Mouse (Mus musculus) testis, adult 2 months (tissue): ENCODE data around the gene Fxyd6. TPM values are rescaled to one million over a fixed set of nuclear protein-coding genes. Genes with fewer than 3 reads are reported as not detected.

Source experiments
- H3K27ac ChIP-seq: fragments of 200-500 bp; 2 replicates; pipeline ENCODE4 v1.5.1; 2012; ENCODE audit warnings: low read depth, low read length; ENCODE audit not compliant: control insufficient read depth, insufficient read depth
- H3K27me3 ChIP-seq: fragments of 200-500 bp; 2 replicates; pipeline ENCODE4 v1.6.1; 2012; ENCODE audit warnings: mild to moderate bottlenecking, low read length, moderate library complexity; ENCODE audit not compliant: control insufficient read depth, insufficient read depth
- H3K36me3 ChIP-seq: fragments of 200-500 bp; 2 replicates; pipeline ENCODE4 v1.6.1; 2012; ENCODE audit warnings: mild to moderate bottlenecking, low read length; ENCODE audit not compliant: control insufficient read depth, insufficient read depth
- H3K4me1 ChIP-seq: fragments of 200-500 bp; 2 replicates; pipeline ENCODE4 v1.6.1; 2012; ENCODE audit warnings: low read length; ENCODE audit not compliant: control insufficient read depth, insufficient read depth
- H3K4me3 ChIP-seq: fragments of 200-500 bp; 2 replicates; pipeline ENCODE4 v1.5.1; 2012; ENCODE audit warnings: low read depth, mild to moderate bottlenecking, low read length, moderate library complexity, mixed read lengths; ENCODE audit not compliant: control insufficient read depth
- CTCF ChIP-seq: fragments of 200-500 bp; IDR thresholded peaks from 2 replicates; pipeline ENCODE4 v1.5.1; 2012; ENCODE audit warnings: low read depth, mild to moderate bottlenecking, inconsistent platforms, low read length, moderate library complexity; ENCODE audit not compliant: control insufficient read depth, insufficient read depth, insufficient replicate concordance
- POLR2A ChIP-seq: fragments of 200-500 bp; IDR thresholded peaks from 2 replicates; pipeline ENCODE4 v1.6.1; 2012; ENCODE audit warnings: low read depth, mild to moderate bottlenecking, inconsistent platforms, low read length, moderate library complexity; ENCODE audit not compliant: control insufficient read depth
- polyA plus RNA-seq: library from polyadenylated mRNA; depleted of rRNA; stranded (reverse); fragments of >200 nt; gene quantifications from 2 replicates; pipeline ENCODE4 v1.2.3, GENCODE M21; 2012; rRNA removed

The Fxyd6 gene
- polyA plus RNA-seq, 1 experiment, result 50.1 TPM

GRCm38 (mm10) chr9:45433119-45433518 lies 63.1 kb downstream of the Fxyd6 start:
- no peak overlapping the region for H3K4me3 ChIP-seq
- H3K27ac ChIP-seq, result no peak overlapping the region
- H3K27me3 ChIP-seq, result peaks cover 7% of the 10 kb centered on the region
- no peak for TF ChIP-seq CTCF
- TF ChIP-seq POLR2A, result no peak
- no peaks in the 10 kb centered on the region for H3K36me3 ChIP-seq
- peaks cover 4% of the 10 kb centered on the region for H3K4me1 ChIP-seq

- TF ChIP-seq POLR2A (no peak), CTCF (no peak)
- H3K36me3 ChIP-seq, result no peaks in the 10 kb centered on the region
- H3K4me3 ChIP-seq, result no peak overlapping the region
- no peak overlapping the region for H3K27ac ChIP-seq
- H3K27me3 ChIP-seq, result peaks cover 7% of the 10 kb centered on the region
- peaks cover 4% of the 10 kb centered on the region for H3K4me1 ChIP-seq
Observed at GRCm38 (mm10) chr9:45434171-45434570, 64.2 kb downstream of the Fxyd6 start.

- H3K27ac ChIP-seq, result no peak overlapping the region
- H3K4me3 ChIP-seq, result no peak overlapping the region
- no peaks in the 10 kb centered on the region for H3K36me3 ChIP-seq
- no peaks in the 10 kb centered on the region for H3K27me3 ChIP-seq
- TF ChIP-seq CTCF (no peak), POLR2A (no peak)
- H3K4me1 ChIP-seq, result no peaks in the 10 kb centered on the region
Observed at GRCm38 (mm10) chr9:45439025-45439424, 69.0 kb downstream of the Fxyd6 start.

GRCm38 (mm10) chr9:45440083-45440784 lies 70.2 kb downstream of the Fxyd6 start:
- no peak overlapping the region for H3K27ac ChIP-seq
- no peak overlapping the region for H3K4me3 ChIP-seq
- H3K36me3 ChIP-seq, result no peaks in the 10 kb centered on the region
- H3K4me1 ChIP-seq, result no peaks in the 10 kb centered on the region
- TF ChIP-seq POLR2A (no peak), CTCF (no peak)
- no peaks in the 10 kb centered on the region for H3K27me3 ChIP-seq

- Histone ChIP-seq H3K4me1 (no peaks in the 10 kb centered on the region), H3K27me3 (no peaks in the 10 kb centered on the region), H3K27ac (no peak overlapping the region), H3K36me3 (no peaks in the 10 kb centered on the region), H3K4me3 (no peak overlapping the region)
- no peak for TF ChIP-seq CTCF
- no peak for TF ChIP-seq POLR2A
Observed at GRCm38 (mm10) chr9:45444251-45444798, 74.3 kb downstream of the Fxyd6 start.

Other genes starting within 250 kb of the Fxyd6 start
- 0.02 and 0.04 TPM in 2 replicates for gene Scn4b, start 231.8 kb upstream of the Fxyd6 start, polyA plus RNA-seq
- 0.38 and 0.69 TPM in 2 replicates for gene BC049352, start 188.2 kb upstream of the Fxyd6 start, polyA plus RNA-seq
- 0.06 and 0.22 TPM in 2 replicates for gene Tmprss4, start 166.1 kb upstream of the Fxyd6 start, polyA plus RNA-seq
- gene Il10ra, start 101.0 kb upstream of the Fxyd6 start, polyA plus RNA-seq, result 0.94 and 1.0 TPM in 2 replicates
- 0.24 and 0.44 TPM in 2 replicates for gene Tmprss13, start 51.1 kb upstream of the Fxyd6 start, polyA plus RNA-seq
- gene Fxyd2, start 29.5 kb downstream of the Fxyd6 start, polyA plus RNA-seq, result 45.8 and 54.6 TPM in 2 replicates
- gene Dscaml1, start 56.4 kb downstream of the Fxyd6 start, polyA plus RNA-seq, result 25.8 and 32.4 TPM in 2 replicates